In the genomic region with DNA sequence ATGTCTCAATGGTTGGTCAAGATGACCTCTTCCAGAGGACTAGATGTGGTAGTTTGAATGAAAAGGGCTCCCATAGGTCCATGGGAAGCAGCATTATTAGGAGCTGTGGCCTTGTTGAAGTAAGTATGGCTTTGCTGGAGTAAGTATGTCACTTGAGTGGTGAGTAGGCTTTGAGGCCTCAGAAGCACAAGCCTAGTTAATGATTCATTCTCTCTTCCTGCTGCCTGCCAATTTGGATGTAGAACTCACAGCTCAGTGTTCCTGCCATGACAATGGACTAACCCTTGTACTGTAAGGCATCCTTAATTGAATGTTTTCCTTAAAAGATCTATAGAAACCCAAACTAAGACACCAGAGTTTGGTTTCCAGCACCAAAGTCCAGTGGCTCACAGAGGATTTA, we compare ENCODE assay signal across 26 mouse cellular contexts.
DNase-seq lines count a peak whose midpoint lies in the region; ATAC-seq and TF ChIP-seq lines count a peak whose summit lies in the region.
"Had no signal": no experiment of that assay in that cellular context is flagged by ENCODE, and none has a peak within 500 bp of the region (broad histone marks: within the 10 kb centered on the region; RNA-seq: fewer than 3 reads in every experiment).

No protein-coding gene starts in this region.

- no peak for TF ChIP-seq CTCF in liver, adult 2 months (IDR thresholded peaks at IDR 0.05; ENCODE audit: low read depth, low read length)

- no peak overlapping the region for H3K4me2 ChIP-seq in liver, embryonic 12.5 days
- H3K4me2 ChIP-seq: embryonic facial prominence, embryonic 12.5 days; embryonic facial prominence, embryonic 15.5 days; heart, embryonic 11.5 days; hindbrain, embryonic 12.5 days had no signal

- H3K36me3 ChIP-seq in liver, adult 2 months (ENCODE audit: control insufficient read depth, insufficient read depth, low read length): no peaks in the 10 kb centered on the region
- no peaks in the 10 kb centered on the region for H3K36me3 ChIP-seq in liver, embryonic 12.5 days
- H3K36me3 ChIP-seq: embryonic facial prominence, embryonic 12.5 days; embryonic facial prominence, embryonic 15.5 days; G1E; hindbrain, embryonic 12.5 days had no signal

- H3K9ac ChIP-seq in liver, adult 2 months (ENCODE audit: low read depth, low read length): no peak overlapping the region
- no peak overlapping the region for H3K9ac ChIP-seq in liver, embryonic 12.5 days
- H3K9ac ChIP-seq: embryonic facial prominence, embryonic 12.5 days; embryonic facial prominence, embryonic 15.5 days; forebrain, postnatal 0 days; hindbrain, embryonic 12.5 days had no signal

- H3K27ac ChIP-seq in liver, adult 2 months (replicated peaks; ENCODE audit: insufficient read depth, low read depth, low read length): no peak overlapping the region
- H3K27ac ChIP-seq in liver, embryonic 12.5 days: no peak overlapping the region
- H3K27ac ChIP-seq: embryonic facial prominence, embryonic 12.5 days; embryonic facial prominence, embryonic 15.5 days; gastrocnemius, adult 2 months; hindbrain, embryonic 12.5 days had no signal

- no peak for TF ChIP-seq POLR2A in liver, adult 2 months (IDR thresholded peaks at IDR 0.05; ENCODE audit: extremely low read depth, insufficient read depth, low read length)

- DNase-seq in kidney, adult 18-20 months: peak; percentile 5
- no peak for DNase-seq in kidney, postnatal 10 days
- DNase-seq in liver, adult 2 months (ENCODE audit: extremely low read depth, low read depth, low spot score): peak; percentile 81
- DNase-seq in kidney, postnatal 25 days: peak; percentile 5 to 36
- DNase-seq in left cerebral cortex, adult 11 months (ENCODE audit: low spot score): no peak
- DNase-seq: adrenal gland, postnatal 10 days; adrenal gland, postnatal 36 days; B cell, adult 2 months; cerebellum, adult 11 months; cerebellum, adult 2 months; cerebellum, adult 9-11 months; cerebellum, postnatal 25 days; forebrain, postnatal 0 days; gastrocnemius, adult 2 months; gastrocnemius, postnatal 14 days; heart, adult 11 months had no signal

- ATAC-seq in liver, embryonic 12.5 days: no peak
- no peak for ATAC-seq in monocyte, adult 5-6 weeks (replicated peaks; ENCODE audit: insufficient number of reproducible peaks, low FRiP score, low TSS enrichment, poor library complexity, severe bottlenecking)
- ATAC-seq: forebrain, embryonic 14.5 days; forebrain, postnatal 0 days; Patski had no signal

- H3K4me1 ChIP-seq in liver, adult 2 months (ENCODE audit: control insufficient read depth, insufficient read depth, low read length): no peaks in the 10 kb centered on the region; the same call in 1 of the 2 replicates
- no peaks in the 10 kb centered on the region for H3K4me1 ChIP-seq in liver, embryonic 12.5 days
- H3K4me1 ChIP-seq: embryonic facial prominence, embryonic 12.5 days; embryonic facial prominence, embryonic 15.5 days; hindbrain, embryonic 12.5 days had no signal

- H3K4me3 ChIP-seq in liver, adult 2 months (ENCODE audit: insufficient read depth, low read depth, low read length): no peak overlapping the region
- H3K4me3 ChIP-seq in liver, embryonic 12.5 days: no peak overlapping the region
- H3K4me3 ChIP-seq: embryonic facial prominence, embryonic 12.5 days; embryonic facial prominence, embryonic 15.5 days; gastrocnemius, adult 2 months; hindbrain, embryonic 12.5 days had no signal

- no peaks in the 10 kb centered on the region for H3K27me3 ChIP-seq in liver, adult 2 months (ENCODE audit: control insufficient read depth, insufficient read depth, low read length)
- no peaks in the 10 kb centered on the region for H3K27me3 ChIP-seq in liver, embryonic 12.5 days (replicated peaks)
- H3K27me3 ChIP-seq: CH12.LX; embryonic facial prominence, embryonic 12.5 days; embryonic facial prominence, embryonic 15.5 days had no signal

- no peaks in the 10 kb centered on the region for H3K9me3 ChIP-seq in liver, embryonic 12.5 days (replicated peaks)
- H3K9me3 ChIP-seq: embryonic facial prominence, embryonic 12.5 days; embryonic facial prominence, embryonic 15.5 days; G1E; hindbrain, embryonic 12.5 days had no signal

- no peaks in the 10 kb centered on the region for H3K79me2 ChIP-seq in liver, adult 2 months (ENCODE audit: control insufficient read depth, insufficient read depth, low read length)

Comparison
In these comparisons a context has a peak if more than half of its experiments do, and no peak if none do; other contexts are left out.
1. DNase-seq: peak in kidney, adult 18-20 months (single experiment), liver, adult 2 months (single experiment) and kidney, postnatal 25 days (2 of 2); none in kidney, postnatal 10 days (single experiment) and left cerebral cortex, adult 11 months (single experiment).